Mouse (Mus musculus) forebrain, embryonic 14.5 days (tissue): Measurements from ENCODE around the gene Nlrp9a. TPM values are rescaled to one million over a fixed set of nuclear protein-coding genes. Genes with fewer than 3 reads are reported as not detected.
"Not testable (repeated sequence)": the region's sequence is repeated elsewhere in the genome, so short reads cannot be mapped to it uniquely, and the experiment has no call there.

Source experiments
- ATAC-seq: fragments of 200-750 bp; cut with Nextera tagmentation; 2 replicates; pipeline ENCODE4 v1.8.0; 2017; ENCODE audit warnings: mild to moderate bottlenecking, moderate library complexity
- DNase-seq: peaks from one replicate; pipeline ENCODE4 v3.0.0-alpha.2; 2015; ENCODE audit warnings: low spot score
- H3K27ac ChIP-seq: fragments of 300-500 bp; sonication (generic); 2 replicates; pipeline ENCODE4 v1.5.1; 2014; ENCODE audit warnings: low read depth, mild to moderate bottlenecking, control low read depth, low read length, moderate library complexity
- H3K27me3 ChIP-seq: fragments of 300-500 bp; sonication (generic); replicated peaks from 2 replicates; pipeline ENCODE4 v1.6.1; 2014; ENCODE audit warnings: low read length, control low read depth, mixed read lengths; ENCODE audit not compliant: control insufficient read depth, insufficient read depth
- H3K36me3 ChIP-seq: fragments of 300-500 bp; sonication (generic); 2 replicates; pipeline ENCODE4 v1.6.1; 2014; ENCODE audit warnings: low read length, control low read depth; ENCODE audit not compliant: control insufficient read depth, insufficient read depth
- H3K4me1 ChIP-seq: fragments of 300-500 bp; sonication (generic); 2 replicates; pipeline ENCODE4 v1.6.1; 2014; ENCODE audit warnings: antibody characterized with exemption, low read length, control low read depth; ENCODE audit not compliant: control insufficient read depth, insufficient read depth
- H3K4me2 ChIP-seq: fragments of 300-500 bp; sonication (generic); 2 replicates; pipeline ENCODE4 v1.6.1; 2014; ENCODE audit warnings: mild to moderate bottlenecking, control low read depth, low read length
- H3K4me3 ChIP-seq: fragments of 300-500 bp; sonication (generic); 2 replicates; pipeline ENCODE4 v1.5.1; 2014; ENCODE audit warnings: low read depth, low read length, control low read depth
- H3K9ac ChIP-seq: fragments of 300-500 bp; sonication (generic); 2 replicates; pipeline ENCODE4 v1.6.1; 2014; ENCODE audit warnings: mild to moderate bottlenecking, low read length, control low read depth, moderate library complexity
- H3K9me3 ChIP-seq: fragments of 300-500 bp; sonication (generic); replicated peaks from 2 replicates; pipeline ENCODE4 v1.6.1; 2016; ENCODE audit warnings: low read length, control low read depth, mixed read lengths; ENCODE audit not compliant: control insufficient read depth
- WGBS: fragments of 180-500 bp; shearing (Covaris S2); extraction: QIAGEN DNeasy Blood & Tissue Kit; methylation state at CpG from one replicate; pipeline ENCODE4 v1.1.7; 2014; 5-methylcytosine and 5-hydroxymethylcytosine counted together
- microRNA-seq: library from miRNA; unstranded; fragments of <30 nt; microRNA quantifications from one replicate; pipeline ENCODE4, GENCODE M21; 2016
- polyA plus RNA-seq: library from polyadenylated mRNA; unstranded; fragments of >200 nt; fragmentation: Nextera tagmentation; extraction: Ambion mirVana; gene quantifications from 2 replicates; pipeline ENCODE4 v1.2.1, GENCODE M21; 2014

Nlrp9a gene
- not detected in 2 replicates for polyA plus RNA-seq

DNA sequence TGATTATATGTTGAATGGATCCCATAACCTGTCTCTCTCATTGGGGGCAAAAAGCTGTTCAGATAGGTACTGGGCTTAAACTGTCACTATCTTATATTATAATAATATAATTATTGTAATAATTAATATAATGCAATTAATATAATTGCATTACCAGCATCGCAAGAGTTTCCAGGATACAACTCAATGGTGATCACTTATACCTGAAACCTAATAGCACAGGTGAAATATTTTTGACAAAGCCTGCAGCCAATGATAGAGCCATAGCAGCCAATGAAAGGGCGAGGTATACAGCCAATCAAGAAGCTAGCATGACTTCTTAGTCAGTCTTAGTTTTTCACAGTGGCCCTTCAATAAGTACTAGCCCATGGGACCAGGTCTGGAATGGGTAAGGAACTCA is at the start of gene Nlrp9a:
Nlrp9a (plus strand) TSS at position 301 of the 400 bp plus-strand sequence.
- 84% methylated on average over 2 of the region's 2 CpGs for WGBS
- H3K27ac ChIP-seq, H3K27me3 ChIP-seq, H3K4me2 ChIP-seq, H3K36me3 ChIP-seq, H3K9me3 ChIP-seq, DNase-seq, H3K4me1 ChIP-seq, H3K4me3 ChIP-seq, H3K9ac ChIP-seq, ATAC-seq: not testable (repeated sequence)

DNA sequence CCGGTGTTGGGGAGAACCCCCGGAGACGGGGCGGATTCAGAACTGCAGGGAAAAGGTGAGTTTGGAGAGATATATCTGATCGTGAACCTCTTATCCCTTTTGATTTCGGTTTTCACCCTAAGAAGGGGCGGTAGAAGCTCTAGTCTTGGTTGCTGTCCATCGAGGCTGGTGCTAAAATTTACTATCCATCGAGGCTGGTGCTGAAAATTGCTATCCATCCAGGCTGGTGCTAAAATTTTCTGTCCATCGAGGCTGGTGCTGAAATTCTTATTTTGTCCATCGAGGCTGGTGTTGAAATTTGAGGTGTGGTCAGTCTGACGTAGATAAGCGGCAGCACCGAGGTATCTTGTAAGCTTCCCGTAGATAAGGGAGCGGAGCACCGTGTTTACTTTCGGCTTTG is 45.3 kb upstream of the Nlrp9a start:
- not testable (repeated sequence) for H3K27ac ChIP-seq, H3K9ac ChIP-seq
- WGBS, result 79% methylated on average over 18 of the region's 18 CpGs

DNA sequence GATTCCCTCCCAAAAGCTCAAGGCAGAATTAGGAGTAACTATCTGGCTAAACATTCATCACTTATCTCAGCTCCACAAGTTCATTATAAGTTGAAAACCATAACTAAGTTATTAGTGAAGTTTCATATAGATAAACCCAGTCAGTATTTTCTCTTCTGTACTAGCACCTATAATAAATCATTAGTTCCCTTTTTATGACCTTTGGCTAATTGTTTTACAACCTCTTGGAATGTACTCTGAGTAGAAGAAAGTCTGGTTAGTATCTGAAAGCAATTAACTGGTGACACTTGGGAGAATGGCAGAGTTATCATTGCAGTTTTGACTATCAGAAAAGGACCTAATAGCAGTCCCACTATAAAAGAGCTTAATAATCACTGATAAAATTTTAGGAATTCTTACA is 54.3 kb downstream of the Nlrp9a start:
- H3K27me3 ChIP-seq, result no peaks in the 10 kb centered on the region
- no peak for ATAC-seq

More for the DNA sequence above, 45.3 kb upstream of the Nlrp9a start:
- not testable (repeated sequence) for H3K4me3 ChIP-seq, H3K9me3 ChIP-seq, H3K27me3 ChIP-seq, ATAC-seq, H3K4me1 ChIP-seq, DNase-seq, H3K36me3 ChIP-seq, H3K4me2 ChIP-seq

DNA sequence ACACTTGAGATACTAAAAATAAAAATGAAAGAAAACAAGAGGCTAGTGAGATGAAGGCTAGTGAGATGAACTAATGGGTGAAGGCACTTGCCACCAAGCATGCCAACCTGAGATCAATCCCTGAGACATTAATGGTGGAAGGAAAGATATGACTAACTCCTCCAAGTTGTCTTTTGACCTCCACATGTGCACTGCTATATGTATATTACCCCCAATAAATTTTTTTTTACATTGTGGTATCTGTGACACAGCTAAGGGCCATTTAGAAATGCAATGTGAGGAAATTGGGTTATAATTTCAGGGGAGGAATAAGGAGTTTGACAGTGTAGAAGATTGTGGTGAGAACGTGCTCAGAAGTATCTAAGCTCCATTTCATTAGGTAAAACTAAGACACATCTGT is 55.0 kb downstream of the Nlrp9a start:
- 83% methylated on average over 1 of the region's 1 CpGs for WGBS
- Histone ChIP-seq H3K4me2 (no peak overlapping the region), H3K4me3 (no peak overlapping the region), H3K9me3 (no peaks in the 10 kb centered on the region), H3K9ac (no peak overlapping the region), H3K27ac (no peak overlapping the region), H3K27me3 (no peaks in the 10 kb centered on the region), H3K4me1 (no peaks in the 10 kb centered on the region), H3K36me3 (no peaks in the 10 kb centered on the region)
- ATAC-seq, result no peak
- no peak for DNase-seq

More for the DNA sequence above, 54.3 kb downstream of the Nlrp9a start:
- no peaks in the 10 kb centered on the region for H3K4me1 ChIP-seq
- H3K4me3 ChIP-seq, result no peak overlapping the region
- DNase-seq, result no peak
- H3K9me3 ChIP-seq, result no peaks in the 10 kb centered on the region
- H3K36me3 ChIP-seq, result no peaks in the 10 kb centered on the region
- no peak overlapping the region for H3K27ac ChIP-seq
- H3K9ac ChIP-seq, result no peak overlapping the region
- H3K4me2 ChIP-seq, result no peak overlapping the region

DNA sequence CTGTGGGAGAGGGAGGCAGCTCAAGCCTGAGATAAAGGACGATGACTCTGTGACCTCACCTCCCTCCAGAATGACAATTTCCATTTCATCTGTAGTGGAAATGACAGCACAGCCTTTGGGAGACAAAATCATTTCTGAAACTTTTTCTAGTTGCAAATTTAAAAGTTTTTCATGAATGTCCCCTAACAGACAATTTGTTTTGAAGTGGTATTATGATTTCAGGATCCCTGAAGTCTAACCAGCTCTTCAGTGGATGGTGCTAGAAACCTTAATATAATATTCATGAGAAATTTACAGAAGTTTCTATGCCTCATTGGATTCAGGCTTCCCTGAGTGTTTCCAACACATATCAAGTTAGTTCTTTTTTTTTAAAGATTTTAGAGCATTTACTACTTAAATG is 83.5 kb downstream of the Nlrp9a start, which contains the start of gene Vmn1r185:
Vmn1r185 (minus strand) TSS at position 101 of the 400 bp plus-strand sequence.
- ATAC-seq, H3K4me3 ChIP-seq, H3K9me3 ChIP-seq, H3K27me3 ChIP-seq, H3K27ac ChIP-seq, H3K9ac ChIP-seq, DNase-seq, H3K36me3 ChIP-seq, H3K4me1 ChIP-seq, H3K4me2 ChIP-seq: not testable (repeated sequence)
- WGBS, result 90% methylated on average over 1 of the region's 1 CpGs

Small RNA genes within 50 kb of the gene (microRNA-seq; reads per million reads assigned to microRNA genes)
- not detected for gene Gm25947

Other genes starting within 250 kb of the Nlrp9a start
- gene Cyp2a4, start 227.9 kb upstream of the Nlrp9a start, polyA plus RNA-seq, result not detected in 2 replicates
- gene Nlrp9c, start 131.3 kb upstream of the Nlrp9a start, polyA plus RNA-seq, result not detected in 2 replicates
- not detected in 2 replicates for gene Nlrp4a, start 99.9 kb upstream of the Nlrp9a start, polyA plus RNA-seq
- gene Vmn1r185, start 83.4 kb downstream of the Nlrp9a start, polyA plus RNA-seq, result not detected in 2 replicates
- not detected in 2 replicates for gene Cyp2b23, start 151.4 kb downstream of the Nlrp9a start, polyA plus RNA-seq
- 0.22 and 0.25 TPM in 2 replicates for gene Cyp2b19, start 222.1 kb downstream of the Nlrp9a start, polyA plus RNA-seq